Mouse (Mus musculus): ENCODE results near the gene Asrgl1.
A peak's percentile ranks its signal among the peaks of the same experiment; 100 is the strongest.
"Not testable (repeated sequence)": the region's sequence is repeated elsewhere in the genome, so short reads cannot be mapped to it uniquely, and the experiment has no call there.

Gene Asrgl1

GRCm38 (mm10) chr19:9103986-9104385 is 31.4 kb downstream of the Asrgl1 start:
- DNase-seq, result no peak

- DNase-seq, result no peak
Measured at GRCm38 (mm10) chr19:9101062-9101457, 34.4 kb downstream of the Asrgl1 start.

GRCm38 (mm10) chr19:9100297-9101061 is 35.0 kb downstream of the Asrgl1 start:
- no peak for DNase-seq

GRCm38 (mm10) chr19:9099751-9100150 is 35.7 kb downstream of the Asrgl1 start:
- no peak for DNase-seq

- DNase-seq, result no peak
Measured at GRCm38 (mm10) chr19:9097441-9097840, 38.0 kb downstream of the Asrgl1 start.

GRCm38 (mm10) chr19:9095111-9095510 is 40.3 kb downstream of the Asrgl1 start:
- no peak for DNase-seq

- no peak for DNase-seq
Measured at GRCm38 (mm10) chr19:9090709-9091108, 44.7 kb downstream of the Asrgl1 start.

GRCm38 (mm10) chr19:9090191-9090590 is 45.2 kb downstream of the Asrgl1 start:
- no peak for DNase-seq

GRCm38 (mm10) chr19:9087821-9088220 is 47.6 kb downstream of the Asrgl1 start, which contains the start of gene Scgb1a1:
Gene Scgb1a1, minus strand, starts transcription at chr19:9087958.
- DNase-seq, result no peak

GRCm38 (mm10) chr19:9083892-9084291 is 51.5 kb downstream of the Asrgl1 start:
- DNase-seq, result not testable (repeated sequence)

GRCm38 (mm10) chr19:9083010-9083355 is 52.5 kb downstream of the Asrgl1 start:
- DNase-seq, result no peak

GRCm38 (mm10) chr19:9082191-9083009 is 53.0 kb downstream of the Asrgl1 start:
- peak; percentile 91 to 93 for DNase-seq

- DNase-seq, result no peak
Measured at GRCm38 (mm10) chr19:9081311-9082190, 53.9 kb downstream of the Asrgl1 start.

GRCm38 (mm10) chr19:9079916-9080315 is 55.5 kb downstream of the Asrgl1 start:
- no peak for DNase-seq

GRCm38 (mm10) chr19:9076982-9077660 is 58.3 kb downstream of the Asrgl1 start:
- DNase-seq, result no peak

GRCm38 (mm10) chr19:9076035-9076434 is 59.4 kb downstream of the Asrgl1 start:
- no peak for DNase-seq

GRCm38 (mm10) chr19:9075558-9075957 is 59.9 kb downstream of the Asrgl1 start:
- no peak for DNase-seq

- DNase-seq, result no peak
Measured at GRCm38 (mm10) chr19:9074424-9074823, 61.0 kb downstream of the Asrgl1 start.

GRCm38 (mm10) chr19:9073776-9074411 is 61.5 kb downstream of the Asrgl1 start:
- DNase-seq, result peak in 1 of 2 experiments; percentile 41

- DNase-seq, result no peak
Measured at GRCm38 (mm10) chr19:9072157-9072530, 63.3 kb downstream of the Asrgl1 start.

- peak; percentile 56 to 73 for DNase-seq
Measured at GRCm38 (mm10) chr19:9071456-9072156, 63.8 kb downstream of the Asrgl1 start.

Data from kidney, postnatal 4 days (tissue).